26 mouse cellular contexts compared by ENCODE assay signal in the genomic region with DNA sequence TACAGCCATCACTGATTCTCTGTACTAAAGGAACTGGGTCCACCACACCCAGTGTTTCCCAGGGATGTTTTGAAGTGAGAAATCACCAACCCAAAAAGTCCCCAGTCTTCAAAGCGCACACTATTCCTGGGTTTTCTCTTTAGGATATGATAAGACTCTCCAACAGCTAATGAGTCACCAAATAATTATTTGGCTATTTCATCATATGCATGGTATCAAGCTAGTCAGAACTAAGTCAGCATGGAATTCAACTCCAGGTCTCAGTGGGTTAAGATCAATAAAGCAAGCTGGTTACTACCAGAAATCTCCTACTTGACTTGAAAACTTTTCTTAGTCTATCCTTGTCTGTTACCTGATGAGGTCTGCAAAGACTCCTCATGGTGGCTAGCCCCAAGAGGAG.
"Had no signal": no experiment of that assay in that cellular context is flagged by ENCODE, and none has a peak within 500 bp of the region (broad histone marks: within the 10 kb centered on the region; RNA-seq: fewer than 3 reads in every experiment).

No protein-coding gene starts in this region.

- H3K27ac ChIP-seq: heart, embryonic 10.5 days; heart, embryonic 13.5 days; heart, embryonic 15.5 days; hindbrain, embryonic 13.5 days; hindbrain, embryonic 15.5 days; hindbrain, postnatal 0 days; kidney, embryonic 15.5 days; kidney, postnatal 0 days; limb, embryonic 10.5 days; limb, embryonic 12.5 days; liver, embryonic 13.5 days had no signal

- H3K27me3 ChIP-seq: heart, embryonic 13.5 days; heart, embryonic 15.5 days; hindbrain, embryonic 15.5 days; kidney, embryonic 15.5 days; limb, embryonic 12.5 days; liver, embryonic 13.5 days had no signal

- H3K4me3 ChIP-seq: heart, embryonic 10.5 days; heart, embryonic 13.5 days; heart, embryonic 15.5 days; hindbrain, embryonic 13.5 days; hindbrain, embryonic 15.5 days; kidney, embryonic 15.5 days; limb, embryonic 10.5 days; limb, embryonic 12.5 days; liver, embryonic 13.5 days had no signal

- DNase-seq: gastrocnemius, postnatal 14 days; gastrocnemius, postnatal 36 days; heart, adult 18-20 months; heart, postnatal 14 days; heart, postnatal 36 days; kidney, adult 11 months; kidney, adult 2 months; kidney, adult 9 months; kidney, postnatal 14 days; kidney, postnatal 36 days; layer of hippocampus, adult 9-11 months; layer of hippocampus, postnatal 36 days; liver; liver, embryonic 13.5 days had no signal

- H3K4me1 ChIP-seq: heart, embryonic 10.5 days; heart, embryonic 13.5 days; heart, embryonic 15.5 days; kidney, embryonic 15.5 days; limb, embryonic 10.5 days; limb, embryonic 12.5 days; liver, embryonic 13.5 days had no signal

- H3K36me3 ChIP-seq: heart, embryonic 10.5 days; heart, embryonic 13.5 days; heart, embryonic 15.5 days; hindbrain, embryonic 13.5 days; hindbrain, embryonic 15.5 days; kidney, embryonic 15.5 days; limb, embryonic 10.5 days; limb, embryonic 12.5 days; liver, embryonic 13.5 days had no signal

- H3K9me3 ChIP-seq: heart, embryonic 10.5 days; heart, embryonic 13.5 days; heart, embryonic 15.5 days; hindbrain, embryonic 13.5 days; hindbrain, embryonic 15.5 days; kidney, embryonic 15.5 days; limb, embryonic 10.5 days; limb, embryonic 12.5 days; liver, embryonic 13.5 days had no signal

- H3K9ac ChIP-seq: heart, embryonic 13.5 days; heart, embryonic 15.5 days; hindbrain, embryonic 13.5 days; hindbrain, embryonic 15.5 days; kidney, embryonic 15.5 days; limb, embryonic 12.5 days; liver, embryonic 13.5 days had no signal

- H3K4me2 ChIP-seq: heart, embryonic 13.5 days; heart, embryonic 15.5 days; hindbrain, embryonic 13.5 days; hindbrain, embryonic 15.5 days; kidney, embryonic 15.5 days; limb, embryonic 12.5 days; liver, embryonic 11.5 days; liver, embryonic 13.5 days had no signal

- ATAC-seq: hindbrain, postnatal 0 days; intestine, embryonic 16.5 days had no signal
